Mouse (Mus musculus) lung, adult 2 months (tissue): ENCODE measurements around the gene Pi16.

Source experiments
- CTCF ChIP-seq: fragments of 200-500 bp; IDR thresholded peaks from 2 replicates; pipeline ENCODE4 v1.5.1; 2011; ENCODE audit warnings: mild to moderate bottlenecking, low read length, control low read depth; ENCODE audit not compliant: insufficient read depth
- POLR2A ChIP-seq: fragments of 200-500 bp; IDR thresholded peaks from 2 replicates; pipeline ENCODE4 v1.6.1; 2011; ENCODE audit warnings: low read depth, mild to moderate bottlenecking, control low read depth, low read length, borderline replicate concordance; ENCODE audit errors: extremely low read depth

GRCm38 (mm10) chr17:29273889-29274288 is 43.6 kb upstream of the Pi16 start:
- TF ChIP-seq POLR2A (no peak), CTCF (no peak)
